Mouse (Mus musculus) gastrocnemius, postnatal 25 days (tissue): ENCODE results near the gene Tmem160. TPM values are rescaled to one million over a fixed set of nuclear protein-coding genes. Genes with fewer than 3 reads are reported as not detected.

Source experiments
- DNase-seq: peaks from one replicate; pipeline ENCODE4 v3.0.0; 2022
- long read RNA-seq, 2 experiments: library from polyadenylated mRNA; stranded (forward); transcript quantifications; one replicate each; pipeline ENCODE4 v2.0.0; 2021
- total RNA-seq, 2 experiments: library from RNA; stranded (reverse); gene quantifications; 1 replicate in 1 of 2; 2 replicates in 1 of 2; pipeline ENCODE4 v1.2.3; 2021

The Tmem160 gene
- total RNA-seq: 10 to 100 TPM; 37.4 to 39.4 TPM
- long read RNA-seq, experiment 1, transcript Tmem160-201 (3 exons, 815 nt): major isoform, 120 of 430 reads
- long read RNA-seq, experiment 1, partial matches to known transcripts: 308 of 430 reads
- long read RNA-seq, experiment 1, other reads (novel, unspliced or antisense): 1 of 430 reads
- long read RNA-seq, experiment 2, transcript Tmem160-201 (3 exons, 815 nt): major isoform, 88 of 248 reads
- long read RNA-seq, experiment 2, partial matches to known transcripts: 159 of 248 reads
- long read RNA-seq, experiment 2, other reads (novel, unspliced or antisense): 1 of 248 reads

DNA sequence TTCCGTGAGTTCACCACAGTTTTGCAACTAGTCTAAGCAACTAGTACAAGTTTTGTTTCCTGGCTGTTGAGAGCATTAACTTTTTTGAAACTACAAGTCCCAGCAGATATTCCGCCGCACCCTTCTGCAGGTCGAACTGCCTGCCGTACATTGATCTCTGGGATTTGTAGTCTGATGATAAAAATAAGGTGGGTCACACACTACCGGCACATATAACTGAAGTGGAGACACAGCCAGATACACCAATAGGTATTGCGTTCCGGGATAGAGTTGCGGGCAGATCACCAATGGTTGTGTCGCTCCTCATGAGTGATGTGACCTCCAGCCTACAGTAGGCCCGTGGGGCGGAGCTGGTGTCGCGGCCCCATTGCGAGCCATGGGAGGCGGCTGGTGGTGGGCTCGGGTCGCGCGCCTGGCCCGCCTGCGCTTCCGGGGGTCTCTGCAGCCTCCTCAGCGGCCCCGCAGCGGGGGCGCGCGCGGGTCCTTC is at the start of gene Tmem160:
Gene Tmem160 (plus strand): TSS at position 193 of the 487 bp plus-strand sequence.
- peak; percentile 94 for DNase-seq

DNA sequence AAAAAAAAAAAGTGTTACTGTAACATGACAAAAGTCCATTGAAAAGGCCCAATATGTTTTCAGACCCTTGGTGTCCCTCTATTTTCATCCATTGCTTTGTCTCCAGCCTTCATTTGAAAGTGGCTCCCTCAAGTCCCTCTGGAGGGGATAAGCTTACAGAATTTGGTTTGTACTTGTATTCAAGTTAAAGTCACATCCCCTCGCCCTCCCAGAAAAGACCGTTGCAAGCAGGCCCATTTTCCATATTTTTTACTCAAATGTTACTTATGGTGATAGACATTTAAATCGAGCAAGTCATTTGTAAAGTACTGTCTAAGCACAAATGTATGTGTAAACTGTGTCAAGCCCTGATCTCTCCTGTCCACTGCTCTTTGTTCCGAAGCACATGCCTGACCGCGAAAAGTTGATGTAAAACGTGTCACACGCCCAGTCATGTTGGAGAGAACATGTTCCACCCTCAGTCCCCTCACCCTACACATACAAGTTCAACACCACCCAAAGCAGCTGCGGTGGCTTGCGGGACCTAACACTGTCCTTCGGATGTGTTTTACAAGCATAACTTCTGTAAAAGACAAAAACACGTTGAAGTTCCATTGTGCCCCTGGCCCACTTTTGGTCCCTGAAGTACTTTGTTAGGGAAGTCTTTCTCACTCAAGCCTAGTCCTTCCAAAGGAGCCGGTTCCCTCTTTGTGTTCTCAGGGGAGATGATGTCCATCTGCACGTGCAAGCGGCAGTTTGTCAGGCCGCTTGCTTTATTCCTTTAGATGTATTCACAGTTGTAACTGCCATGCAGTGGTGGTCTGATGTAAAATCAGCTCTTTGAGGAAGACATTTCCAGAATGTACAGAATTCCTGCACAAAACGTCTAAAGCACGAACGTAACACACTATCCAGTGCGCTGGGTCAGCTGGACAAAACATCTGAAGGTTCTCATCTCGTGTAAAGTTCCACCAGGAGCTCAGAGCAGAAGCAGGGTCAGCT is 49.3 kb upstream of the Tmem160 start:
- DNase-seq: no peak

DNA sequence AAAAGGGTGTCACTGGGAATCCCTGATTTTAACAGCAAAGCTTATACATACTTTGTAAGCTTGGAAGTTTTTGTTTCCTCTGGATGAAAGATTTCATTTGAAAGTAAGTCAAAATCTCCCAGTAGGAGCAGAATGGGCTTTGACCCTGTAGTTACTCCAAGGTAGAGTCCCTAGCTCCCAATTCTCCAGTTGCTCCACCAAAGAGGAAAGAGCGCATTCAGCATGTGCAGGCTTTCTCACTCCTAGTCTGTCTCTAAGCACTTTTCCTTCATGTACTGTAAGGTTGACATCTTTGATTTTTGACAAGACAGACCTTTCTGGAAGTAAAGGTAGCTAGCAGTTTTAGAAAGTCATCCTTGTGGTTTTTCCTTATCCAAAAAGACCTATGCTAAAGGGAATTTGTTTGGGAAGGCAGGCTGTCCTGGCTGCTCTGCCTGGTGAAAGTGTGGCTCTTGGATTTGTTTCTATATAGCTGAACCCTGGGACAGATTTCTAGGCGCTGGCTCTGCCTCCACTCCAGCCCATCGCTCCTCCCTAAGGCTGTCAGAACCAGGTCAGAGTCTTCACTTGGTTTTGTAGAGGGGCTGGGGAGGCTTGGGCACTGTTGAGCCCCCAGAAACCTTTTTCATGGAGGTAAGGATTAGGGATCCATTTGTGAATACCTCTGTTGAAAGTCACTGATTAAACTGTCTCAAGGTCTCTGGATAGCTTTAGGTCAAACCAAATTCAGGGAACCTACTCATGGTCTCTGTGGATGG is 48.1 kb upstream of the Tmem160 start:
- no peak for DNase-seq

DNA sequence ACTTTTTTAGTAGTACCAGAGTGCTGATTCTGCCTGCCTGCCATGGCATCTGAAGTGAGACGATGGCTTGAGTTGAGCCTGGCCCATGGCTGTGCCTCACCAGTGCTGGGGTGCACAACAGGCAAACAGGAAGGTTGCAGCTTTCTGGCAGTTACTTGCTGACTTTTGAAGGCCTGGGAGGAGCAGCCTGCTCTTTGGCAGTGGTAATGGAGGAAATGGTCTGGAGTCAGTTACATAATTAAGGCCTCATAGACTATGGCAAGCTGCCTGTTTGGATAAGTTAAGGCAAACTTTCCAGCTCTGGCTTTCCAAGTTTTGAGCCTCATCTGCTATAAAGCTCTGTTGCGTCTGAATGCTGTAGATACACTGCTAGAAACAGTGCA is 47.5 kb upstream of the Tmem160 start:
- DNase-seq: peak; percentile 68

DNA sequence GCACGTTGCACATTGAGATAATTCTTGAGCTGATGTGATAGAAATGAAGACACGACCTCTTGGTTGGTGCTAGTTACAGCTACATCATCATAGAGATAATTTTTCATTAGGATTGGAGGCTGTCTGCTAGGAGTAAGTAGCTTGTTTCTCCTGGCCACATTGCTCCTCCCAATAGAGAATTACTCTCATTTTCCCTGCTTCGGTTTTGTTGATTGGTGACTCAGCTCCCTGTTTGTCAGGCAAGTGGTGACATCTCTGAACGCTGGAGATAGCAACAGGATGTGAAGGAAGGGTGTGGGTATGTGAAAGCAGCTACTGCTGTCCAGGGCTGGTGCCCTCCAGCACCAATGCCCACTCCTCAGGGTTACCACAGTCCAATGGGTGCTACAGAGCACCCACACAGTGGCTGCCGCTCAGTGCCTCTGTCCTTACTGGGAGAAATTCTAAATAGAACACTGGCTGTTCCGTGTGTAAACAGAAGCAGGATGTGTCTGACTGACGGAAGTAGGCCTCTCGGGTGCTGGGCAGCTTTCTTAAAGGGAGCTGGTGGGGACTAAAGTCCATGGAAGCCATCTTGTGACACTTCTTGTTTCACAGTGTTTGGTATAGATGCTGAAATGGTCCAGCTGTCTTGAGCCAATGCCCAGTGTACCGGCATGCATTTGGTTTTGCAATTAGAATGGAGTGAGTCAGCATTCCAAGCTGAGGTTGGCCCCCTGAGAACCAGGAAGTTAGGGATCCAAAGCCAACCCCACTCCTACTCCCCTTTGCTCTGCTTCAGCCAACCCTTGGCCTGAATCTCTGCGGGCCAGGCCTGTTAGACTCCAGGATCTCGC is 46.8 kb upstream of the Tmem160 start:
- peak; percentile 77 for DNase-seq

DNA sequence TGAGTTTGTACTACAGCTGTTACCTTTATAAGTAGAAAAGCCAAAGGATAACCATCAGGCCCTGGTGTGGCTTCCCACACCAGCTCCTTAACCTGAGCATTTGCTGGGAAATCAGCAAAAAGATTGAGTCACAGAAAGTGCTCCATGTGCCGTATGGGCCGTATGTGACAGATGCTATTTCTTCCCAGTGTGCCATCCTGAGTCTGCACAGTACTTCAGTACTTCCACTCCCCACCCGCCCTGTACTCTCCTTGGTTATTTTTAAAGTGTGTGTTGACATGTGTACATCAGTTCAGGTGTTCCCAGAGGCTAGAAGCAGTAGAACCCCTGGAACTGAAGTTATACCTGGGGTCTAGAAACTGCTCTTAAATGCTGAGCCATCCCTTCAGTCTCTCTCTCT is 45.6 kb upstream of the Tmem160 start:
- DNase-seq: no peak

DNA sequence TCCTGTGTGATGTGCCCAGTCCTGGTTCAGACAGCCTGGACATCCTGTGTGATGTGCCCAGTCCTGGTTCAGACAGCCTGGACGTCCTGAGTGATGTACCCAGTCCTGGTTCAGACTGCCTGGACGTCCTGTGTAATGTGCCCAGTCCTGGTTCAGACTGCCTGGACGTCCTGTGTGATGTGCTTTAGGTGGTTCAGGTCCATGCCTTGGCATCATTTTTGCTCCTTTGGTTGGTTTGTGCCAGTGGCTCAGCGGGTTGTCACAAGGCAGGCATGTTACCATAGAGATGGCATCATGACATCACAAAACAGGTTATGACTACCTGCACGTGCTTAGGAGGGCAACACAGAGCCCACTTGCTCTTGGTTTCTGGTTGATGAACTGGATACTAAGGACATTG is 41.5 kb upstream of the Tmem160 start:
- no peak for DNase-seq

DNA sequence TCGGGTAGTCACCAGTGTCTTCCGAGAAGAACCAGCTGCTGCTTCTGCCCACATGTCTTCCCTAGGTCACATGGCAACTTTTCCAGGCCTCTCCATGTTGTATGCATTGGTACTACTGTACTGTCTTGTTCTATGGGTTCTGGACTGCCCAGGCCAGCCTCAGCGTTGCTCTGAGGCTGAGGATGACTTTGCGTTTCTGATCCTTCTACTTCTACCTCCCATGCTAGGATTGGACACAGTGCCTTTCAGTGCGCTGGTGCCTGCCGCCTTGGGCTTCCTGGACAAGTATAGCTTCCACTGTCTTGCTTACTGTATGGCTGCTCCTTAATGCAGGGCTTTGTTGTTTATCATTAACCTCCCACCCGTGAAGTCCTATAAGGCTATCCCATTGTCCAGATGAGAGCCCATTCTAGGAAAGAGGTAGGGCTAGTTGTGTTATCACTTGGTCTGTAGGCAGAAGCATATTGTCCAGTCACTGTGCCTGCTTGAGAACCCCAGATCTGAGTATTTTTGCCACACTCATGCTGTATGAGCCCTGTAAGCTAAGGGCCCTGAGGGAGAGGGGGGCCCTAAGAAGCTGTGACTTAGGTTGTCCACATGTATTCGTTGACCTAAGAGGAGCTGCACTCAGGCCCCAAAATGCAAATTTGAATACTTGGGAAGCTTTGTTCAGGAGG is 40.2 kb upstream of the Tmem160 start:
- DNase-seq: no peak

DNA sequence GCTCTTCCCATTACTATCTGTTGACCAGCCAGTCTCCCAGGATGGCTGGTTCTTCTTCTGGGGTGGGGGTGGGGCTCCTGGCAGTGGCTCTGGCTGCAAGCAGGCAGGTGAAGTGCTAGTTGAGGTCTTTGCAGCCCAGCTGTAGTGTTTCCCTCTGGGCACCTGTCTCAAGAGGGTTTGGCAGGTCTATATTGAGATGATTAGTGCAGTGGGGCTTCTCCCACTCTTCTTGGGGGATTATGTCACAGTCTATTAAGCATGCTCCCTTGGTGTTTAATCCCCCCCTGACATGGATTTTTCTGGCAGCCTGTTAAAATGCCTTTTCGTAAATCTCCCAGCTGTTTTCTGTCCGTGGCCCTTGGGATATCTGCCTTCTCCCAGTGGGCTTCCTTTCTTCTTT is 39.6 kb upstream of the Tmem160 start:
- no peak for DNase-seq

DNA sequence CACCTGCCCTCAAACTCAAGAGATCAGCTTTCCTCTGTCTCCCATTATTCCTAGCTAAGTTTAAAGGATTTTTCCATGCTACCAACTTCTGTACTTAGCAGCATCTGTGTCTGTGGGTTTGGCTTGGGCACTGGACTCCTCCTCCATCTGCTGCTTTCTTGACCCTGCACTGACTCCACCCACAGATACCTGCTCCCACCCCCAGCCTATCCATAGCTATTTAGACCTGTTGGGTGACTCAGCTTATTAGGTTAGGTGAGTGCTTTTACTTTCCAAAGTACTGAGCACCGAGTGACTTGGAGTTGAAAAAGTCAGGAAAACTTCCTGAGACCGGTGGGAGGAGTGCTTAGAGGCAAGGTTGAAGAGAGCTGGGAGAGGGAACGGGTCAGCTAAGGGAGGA is 37.2 kb upstream of the Tmem160 start:
- DNase-seq: no peak

DNA sequence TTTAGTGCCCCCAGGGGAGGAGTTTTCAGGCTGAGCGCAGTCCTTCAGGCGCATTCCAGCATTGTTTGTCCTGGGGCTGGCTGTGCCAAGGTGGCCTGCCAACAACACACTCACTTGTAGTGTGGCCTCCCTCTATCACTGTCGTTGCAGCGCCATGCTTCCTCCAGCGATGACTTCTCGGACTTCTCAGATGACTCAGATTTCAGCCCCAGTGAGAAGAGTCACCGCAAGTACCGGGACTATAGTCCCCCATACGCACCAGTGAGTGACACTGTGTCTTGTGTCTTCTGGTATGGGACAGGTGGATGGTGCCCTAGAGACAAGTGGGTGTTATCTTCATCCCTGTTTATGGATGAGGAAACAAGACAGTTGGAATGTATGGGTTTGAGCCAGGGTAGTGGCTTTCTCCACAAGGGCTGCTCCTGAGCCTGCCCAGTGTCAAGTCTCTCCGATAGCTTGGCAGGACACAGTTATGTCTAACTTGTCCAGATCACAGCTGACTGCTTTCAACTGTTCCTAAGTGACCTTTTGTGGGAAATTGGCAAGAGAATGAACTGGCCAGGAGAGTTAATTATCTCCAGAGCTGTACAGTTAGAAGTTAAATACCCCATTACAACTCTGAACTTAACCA is 35.3 kb upstream of the Tmem160 start:
- peak; percentile 44 for DNase-seq

DNA sequence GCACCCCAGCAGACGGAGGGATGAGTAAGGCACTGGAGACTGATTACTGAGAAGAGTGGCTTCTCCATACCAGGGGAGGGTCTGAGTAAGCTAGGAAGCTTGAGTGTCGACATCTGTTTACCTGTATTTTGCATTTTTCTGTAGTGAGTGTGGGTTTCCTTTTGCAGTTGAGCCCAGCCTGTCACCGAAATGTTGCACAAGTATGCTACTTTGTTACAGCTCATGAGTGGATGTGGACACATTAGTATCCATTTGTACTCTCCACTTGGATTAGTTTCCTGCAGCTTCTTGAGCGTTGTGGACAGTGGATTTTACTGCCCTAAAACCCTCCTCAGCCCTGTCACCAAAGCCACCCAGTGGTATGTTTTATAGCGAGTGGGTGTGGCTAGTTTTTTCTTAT is 33.9 kb upstream of the Tmem160 start:
- DNase-seq: no peak

DNA sequence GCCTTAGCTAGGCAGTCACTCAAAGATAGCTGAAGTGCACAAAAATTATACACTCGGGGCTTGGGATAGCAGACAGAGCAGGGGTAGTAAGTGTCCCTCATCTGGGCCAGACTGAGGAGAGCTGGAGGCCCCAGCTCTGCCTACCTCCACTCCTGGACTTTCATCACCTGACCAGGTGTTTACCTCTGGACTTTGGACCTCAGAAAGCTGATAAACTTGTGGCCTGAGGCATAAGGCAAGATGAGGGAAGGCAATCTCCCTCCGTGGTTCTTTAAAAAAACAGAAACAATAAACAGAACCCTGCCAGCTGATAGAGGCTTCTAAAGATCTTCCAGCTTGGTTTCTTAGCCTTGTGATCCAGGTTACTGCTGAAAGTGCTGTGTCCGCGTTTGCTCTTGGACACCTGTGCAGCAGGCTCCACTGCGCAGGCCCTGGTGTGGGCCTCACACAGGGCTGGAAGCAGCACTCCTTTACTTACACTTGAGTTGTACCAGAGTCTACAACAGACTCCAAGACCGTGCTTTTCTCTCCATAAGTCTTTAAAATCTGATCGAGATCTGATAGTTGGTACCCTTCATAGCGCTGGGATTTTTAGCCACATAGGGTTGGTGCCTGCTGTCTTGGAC is 32.0 kb upstream of the Tmem160 start:
- DNase-seq: no peak

DNA sequence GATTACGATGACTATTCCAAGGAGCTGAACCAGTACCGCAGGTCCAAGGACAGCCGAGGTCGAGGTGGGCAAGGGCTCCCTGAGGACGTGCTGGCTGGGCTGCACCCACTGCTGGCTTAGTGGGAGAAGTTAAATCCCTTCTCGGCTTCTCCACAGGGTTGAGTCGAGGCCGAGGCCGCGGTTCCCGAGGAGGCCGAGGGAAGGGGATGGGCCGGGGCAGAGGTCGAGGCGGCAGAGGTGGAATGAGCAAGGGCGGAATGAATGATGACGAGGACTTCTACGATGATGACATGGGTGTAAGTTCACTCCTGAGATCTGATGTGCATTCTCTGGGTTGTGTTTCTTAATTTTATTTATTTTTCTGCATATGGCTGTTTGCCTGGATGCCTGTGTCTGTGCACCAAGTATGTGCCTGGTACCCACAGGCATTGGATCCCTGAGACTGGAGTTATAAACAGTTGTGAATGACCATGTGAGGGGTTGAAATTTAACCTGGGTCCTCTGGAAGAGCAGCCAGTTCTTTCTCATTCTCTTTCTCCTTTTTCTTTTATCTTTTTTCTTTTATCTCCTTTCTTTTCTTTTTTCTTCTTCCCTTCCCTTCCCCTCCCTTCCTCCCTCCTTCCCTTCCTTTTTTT is 30.2 kb upstream of the Tmem160 start:
- no peak for DNase-seq

DNA sequence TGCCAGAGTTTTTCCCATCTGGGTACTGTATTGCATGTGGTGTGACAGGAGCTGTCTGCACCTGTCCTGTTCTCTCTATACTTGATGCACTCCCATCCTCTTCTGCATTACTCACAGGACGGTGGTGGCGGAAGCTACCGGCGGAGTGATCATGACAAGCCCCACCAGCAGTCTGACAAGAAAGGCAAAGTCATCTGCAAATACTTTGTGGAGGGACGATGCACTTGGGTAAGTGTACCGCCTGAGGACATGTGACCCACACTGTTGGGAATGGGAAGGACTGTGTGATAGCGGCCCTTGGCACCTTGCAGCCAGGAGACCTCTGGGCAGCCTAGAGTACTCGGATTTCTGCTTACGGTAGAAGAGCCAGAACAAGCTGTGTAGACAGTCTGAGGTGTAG is 28.8 kb upstream of the Tmem160 start:
- DNase-seq: no peak

DNA sequence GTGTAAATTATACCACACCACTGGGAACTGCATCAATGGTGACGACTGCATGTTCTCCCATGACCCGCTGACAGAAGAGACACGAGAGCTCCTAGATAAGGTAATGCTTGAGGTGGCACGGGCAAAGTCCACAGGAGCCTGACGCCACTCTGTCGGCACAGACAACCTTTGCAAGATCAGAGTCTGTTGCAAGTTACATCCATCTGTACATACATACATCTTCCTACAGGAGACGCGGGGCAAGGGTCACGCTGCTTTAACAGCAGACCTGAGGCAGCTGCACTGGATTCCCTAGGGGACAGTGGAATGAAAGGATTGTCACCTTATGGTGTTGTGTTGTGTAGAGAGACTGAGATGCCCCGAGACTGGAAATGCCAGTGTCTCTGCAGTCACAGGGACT is 26.9 kb upstream of the Tmem160 start:
- no peak for DNase-seq

DNA sequence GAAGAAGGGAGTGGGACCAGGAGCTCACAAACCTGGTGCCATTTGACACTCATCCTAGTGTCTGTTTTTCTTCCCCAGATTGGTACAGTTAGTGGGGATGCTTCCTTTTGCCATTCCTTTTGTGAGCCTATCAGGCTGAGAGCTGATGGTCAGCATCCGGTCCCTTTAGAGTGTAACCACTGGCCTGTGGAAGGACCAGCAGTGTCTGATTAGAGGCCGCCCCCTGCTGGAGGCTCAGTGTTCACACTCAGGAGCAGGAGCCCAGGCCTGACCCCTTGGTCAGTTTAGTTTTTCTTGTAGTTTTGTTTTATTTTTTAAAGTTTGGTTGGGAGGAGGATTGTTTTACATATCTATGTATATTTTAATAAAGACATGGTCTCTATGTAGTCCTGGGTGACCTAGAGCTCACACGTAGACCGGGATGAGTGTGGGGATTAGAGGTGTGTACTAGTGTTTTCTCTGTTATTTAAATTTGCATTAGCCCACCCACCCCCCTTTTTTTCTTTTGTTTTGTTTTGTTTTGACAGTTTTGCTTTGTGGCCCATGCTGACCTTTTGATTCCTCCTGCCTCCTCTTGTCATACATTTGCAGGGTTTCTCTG is 26.4 kb upstream of the Tmem160 start:
- DNase-seq: peak; percentile 74

DNA sequence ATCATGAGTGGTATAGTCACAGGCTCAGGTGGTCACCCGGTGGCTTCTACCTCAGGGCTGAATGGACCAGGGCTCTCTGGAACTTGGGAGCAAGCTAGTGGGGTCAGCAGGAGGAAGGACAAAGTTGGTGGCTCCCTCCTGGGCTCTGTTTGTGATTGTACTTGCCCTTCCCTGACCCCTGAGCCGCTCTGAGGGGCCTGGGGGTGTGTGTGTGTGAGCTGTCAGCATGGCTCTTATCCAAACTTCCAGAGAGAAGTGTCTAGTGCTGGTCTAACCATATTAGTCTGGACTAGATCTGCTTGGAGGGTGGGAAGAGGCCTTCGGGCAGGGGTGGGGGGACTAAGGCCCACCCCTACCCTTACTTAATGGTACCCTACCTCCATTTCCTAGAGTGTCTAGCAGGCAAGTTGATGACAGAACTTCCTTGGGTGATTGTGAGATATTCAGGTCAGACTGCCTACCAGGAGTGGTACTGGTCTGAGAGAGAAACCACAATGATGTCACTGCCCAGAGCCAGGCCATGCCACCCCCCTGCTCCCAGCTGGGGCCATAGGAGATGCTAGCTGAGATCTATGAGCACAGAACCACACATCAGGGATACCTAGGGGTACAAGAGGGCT is 19.1 kb upstream of the Tmem160 start:
- no peak for DNase-seq

DNA sequence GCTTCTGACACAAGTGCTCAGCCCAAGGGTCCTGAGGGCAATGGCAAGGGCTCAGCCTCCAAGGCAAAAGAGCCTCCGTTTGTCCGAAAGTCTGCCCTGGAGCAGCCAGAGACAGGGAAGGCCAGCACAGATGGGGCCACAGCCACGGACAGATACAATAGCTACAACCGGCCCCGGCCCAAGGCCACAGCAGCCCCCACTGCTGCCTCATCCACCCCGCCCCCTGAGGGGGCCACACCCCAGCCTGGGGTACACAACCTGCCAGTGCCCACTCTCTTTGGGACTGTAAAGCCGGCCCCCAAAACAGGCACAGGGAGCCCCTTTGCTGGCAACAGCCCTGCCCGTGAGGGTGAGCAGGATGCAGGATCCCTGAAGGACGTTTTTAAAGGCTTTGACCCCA is 17.5 kb upstream of the Tmem160 start:
- DNase-seq: no peak
